Mouse (Mus musculus): ENCODE data around the gene Polg.

DNA sequence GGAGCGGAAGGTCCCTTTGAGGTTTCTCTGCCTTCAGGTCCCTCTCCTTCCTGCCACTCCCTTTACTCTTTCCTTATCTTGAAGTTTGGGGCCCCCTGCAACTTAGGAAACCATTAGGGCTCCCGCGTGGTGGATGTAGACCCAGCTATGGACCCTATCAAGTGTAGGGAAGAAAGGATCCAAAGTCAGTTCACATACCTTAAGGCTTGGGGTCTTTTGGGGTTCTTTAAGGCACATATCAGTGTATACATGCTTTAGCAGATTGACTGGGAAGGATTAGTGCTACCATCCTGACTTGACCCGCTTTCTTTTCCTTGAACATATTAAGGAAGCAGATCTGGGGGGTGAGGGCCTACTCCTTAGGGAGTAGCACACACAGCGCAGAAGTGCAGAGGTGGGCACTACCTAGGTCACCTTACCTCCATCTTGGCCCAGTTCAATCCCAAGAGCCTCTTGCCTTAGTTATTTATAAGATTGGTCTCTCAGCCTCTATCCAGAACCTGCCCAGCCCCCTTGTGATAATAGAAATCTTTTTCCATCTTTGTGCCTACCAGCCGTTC, 40.4 kb upstream of the Polg start:
- TF ChIP-seq EP300 (IDR thresholded peaks at IDR 0.05; ENCODE audit: low read depth) (no peak), CTCF (IDR thresholded peaks at IDR 0.05; ENCODE audit: low read depth) (no peak)

Data from liver, embryonic 14.5 days (tissue).